Mouse (Mus musculus) layer of hippocampus, adult 8-10 months (tissue): ENCODE data around the gene Cpm. TPM values are rescaled to one million over a fixed set of nuclear protein-coding genes. Genes with fewer than 3 reads are reported as not detected.

Source experiments
- DNase-seq, 2 experiments: peaks; one replicate each; pipeline ENCODE4 v3.0.0; 2022; ENCODE audit warnings: low spot score in 2 of 2
- total RNA-seq, 4 experiments: library from RNA; stranded (reverse); gene quantifications; 2 replicates each; pipeline ENCODE4 v1.2.4; 2022

Cpm gene
- total RNA-seq, 4 experiments from 2014 or later, result 9.1 to 11.4 (median 9.7) TPM

- no peak for DNase-seq
Observed at GRCm38 (mm10) chr10:117671930-117672666, 42.8 kb downstream of the Cpm start.

- DNase-seq, result peak; percentile 77 to 79
Observed at GRCm38 (mm10) chr10:117672693-117673092, 43.4 kb downstream of the Cpm start.

DNA sequence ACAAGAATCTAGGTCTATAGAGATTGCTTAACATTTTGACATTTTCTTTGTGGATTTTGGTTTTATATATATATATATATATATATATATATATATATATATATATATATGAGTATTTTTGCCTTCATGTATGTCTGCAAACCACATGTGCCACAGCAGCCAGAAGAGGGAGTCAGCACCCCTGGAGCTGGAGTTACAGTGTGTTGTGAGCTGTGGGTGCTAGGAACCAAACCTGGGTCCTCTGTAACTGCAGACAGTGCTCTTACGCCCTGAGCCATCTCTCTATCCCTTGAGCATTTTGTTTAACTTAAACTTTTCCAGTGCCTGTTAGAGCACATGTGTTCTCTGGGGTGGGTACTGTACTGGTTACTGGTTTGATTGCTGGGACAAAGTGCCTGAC is 44.6 kb downstream of the Cpm start:
- no peak for DNase-seq

DNA sequence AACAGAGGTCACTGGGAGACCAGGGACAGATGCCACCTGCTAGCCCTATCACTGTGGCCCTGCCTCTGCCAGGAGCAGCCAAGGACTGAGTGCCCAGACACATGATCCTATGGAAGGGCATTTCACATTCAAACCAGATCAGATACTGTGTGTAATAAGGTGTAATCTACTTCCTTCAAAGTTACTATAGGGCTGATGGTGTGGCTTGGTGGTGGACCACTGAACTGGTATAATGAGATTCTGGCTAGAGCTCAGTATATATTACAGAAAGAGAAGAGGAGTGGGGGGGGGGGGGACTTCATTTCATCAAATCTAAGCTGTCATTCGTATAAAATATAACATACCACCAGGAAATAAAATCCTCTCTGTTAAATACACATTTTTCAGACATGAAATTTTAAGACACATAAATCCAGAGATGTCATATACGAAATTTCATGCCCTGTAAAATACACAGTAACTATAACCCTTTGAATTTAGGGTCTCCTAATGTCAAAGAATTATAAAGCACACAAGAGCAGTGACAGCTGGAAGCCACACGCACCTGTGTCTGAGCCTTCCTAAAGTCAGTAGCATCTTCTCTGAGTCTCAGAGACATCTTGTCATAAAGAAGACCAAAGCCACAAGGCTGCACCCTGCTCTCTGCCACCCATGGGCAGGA is 45.2 kb downstream of the Cpm start:
- DNase-seq, result no peak

GRCm38 (mm10) chr10:117675096-117676035 is 46.1 kb downstream of the Cpm start:
- DNase-seq, result peak; percentile 84 to 90

DNA sequence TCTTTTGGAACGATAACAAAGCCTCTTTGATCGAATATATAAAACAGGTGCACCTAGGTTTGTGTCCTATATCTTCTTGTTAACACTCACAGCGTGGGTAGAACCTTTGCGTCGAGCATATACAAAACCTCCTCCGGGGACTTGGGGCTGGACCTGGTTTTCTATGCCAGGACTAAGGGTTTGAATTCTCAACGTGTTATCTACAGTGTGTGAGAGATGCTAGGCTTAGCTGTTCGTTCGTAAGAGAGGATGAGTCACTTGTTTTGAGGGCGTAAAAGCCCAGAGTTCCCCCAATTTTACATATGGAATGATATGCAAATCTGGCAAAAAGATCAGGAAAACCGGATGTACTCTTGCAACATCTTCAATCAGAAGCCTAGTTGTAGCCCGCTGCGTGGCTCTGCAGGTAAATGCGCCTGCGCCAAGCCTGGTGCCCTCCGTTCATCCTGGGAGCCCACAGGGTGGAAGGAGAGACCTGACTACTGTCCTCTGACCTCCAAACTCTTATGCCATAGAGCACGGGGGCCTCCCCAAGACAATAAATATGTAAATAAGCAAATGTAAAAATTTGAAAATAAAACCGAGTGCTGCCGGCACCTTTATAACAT is 46.8 kb downstream of the Cpm start:
- peak; percentile 55 to 68 for DNase-seq

DNA sequence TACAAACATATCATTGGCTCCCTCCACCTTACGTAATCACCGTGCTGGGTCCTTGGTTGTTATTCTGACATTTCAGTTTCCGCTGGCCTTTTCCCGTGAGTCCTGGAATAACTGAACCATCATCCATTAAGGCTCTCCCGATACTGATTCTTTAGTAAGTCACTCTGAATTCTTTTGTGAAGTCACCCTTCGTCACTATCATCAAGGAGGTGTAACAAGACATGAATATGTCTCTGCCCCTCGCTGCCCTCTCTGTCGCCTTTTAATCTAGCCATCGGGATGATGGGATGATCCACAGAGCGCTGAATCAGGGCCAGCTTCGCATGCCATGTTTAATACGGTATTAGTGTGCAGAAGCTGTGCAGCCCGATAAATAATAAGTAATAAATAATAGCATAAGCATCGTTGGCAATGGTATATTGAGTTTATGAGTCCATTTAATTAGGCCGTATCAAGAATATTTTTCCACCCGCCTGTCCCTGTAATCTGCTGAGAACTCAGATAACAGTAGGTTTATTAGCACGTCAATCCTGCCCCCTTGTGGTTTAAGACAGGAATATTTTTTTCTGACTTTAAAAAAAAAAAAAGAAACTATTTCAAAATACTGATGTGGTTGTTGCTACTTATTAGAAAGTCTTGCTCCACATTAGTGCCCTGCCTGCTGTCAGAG is 47.5 kb downstream of the Cpm start:
- peak in 1 of 2 experiments; percentile 48 for DNase-seq

DNA sequence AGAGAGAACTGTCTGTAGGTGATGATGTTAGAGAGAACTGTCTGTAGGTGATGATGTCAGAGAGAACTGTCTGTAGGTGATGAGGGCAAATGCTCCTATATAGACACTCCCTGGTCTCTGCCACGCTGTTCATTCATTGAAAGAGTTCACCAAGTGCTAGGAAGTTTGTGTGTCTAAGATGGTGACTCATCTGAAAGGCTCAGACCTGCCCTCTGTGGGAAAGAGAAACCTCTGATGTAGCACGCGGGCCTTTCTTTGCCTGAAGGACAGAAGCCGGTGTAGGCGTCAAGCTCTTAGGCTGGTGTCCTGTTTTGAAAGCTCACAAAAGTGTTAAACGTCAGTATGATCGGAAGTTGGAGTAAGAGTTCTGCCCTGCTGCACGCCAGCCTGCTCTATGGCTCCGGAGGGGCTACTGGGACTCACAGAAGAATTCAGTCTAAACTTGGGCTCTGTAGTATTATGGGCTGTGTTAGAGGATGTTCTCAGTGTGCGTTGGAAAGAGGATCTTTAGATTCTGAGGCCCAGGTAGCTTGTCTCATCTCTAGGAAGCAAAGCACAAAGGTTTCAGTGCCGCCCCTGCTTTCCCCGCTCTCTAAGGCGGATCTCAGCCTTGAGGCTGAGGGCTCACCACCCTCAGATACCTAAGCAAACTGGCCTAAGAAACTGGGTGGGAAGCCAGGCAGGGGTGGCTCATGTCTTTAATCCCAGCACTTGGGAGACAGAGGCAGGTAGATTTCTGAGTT is 48.4 kb downstream of the Cpm start:
- DNase-seq, result no peak

DNA sequence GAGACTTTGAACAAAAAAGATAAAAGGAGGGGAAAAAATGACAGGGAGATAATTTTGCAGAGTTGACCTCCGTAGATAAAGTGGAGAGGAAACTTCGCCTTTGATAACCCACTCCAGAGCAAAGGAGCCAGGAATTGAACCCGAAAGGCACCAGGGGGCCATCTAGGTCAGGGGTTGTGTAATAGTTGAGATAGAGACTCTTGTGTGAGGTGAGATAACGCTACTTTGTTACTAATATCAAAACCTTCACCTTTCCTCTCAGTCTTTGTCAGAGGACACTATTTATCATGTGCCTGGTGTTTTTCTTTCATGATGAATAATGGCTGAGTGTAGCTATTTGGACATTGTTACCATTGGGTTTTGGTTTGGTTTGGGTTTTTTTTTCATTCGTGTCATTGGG is 49.1 kb downstream of the Cpm start:
- DNase-seq, result no peak

DNA sequence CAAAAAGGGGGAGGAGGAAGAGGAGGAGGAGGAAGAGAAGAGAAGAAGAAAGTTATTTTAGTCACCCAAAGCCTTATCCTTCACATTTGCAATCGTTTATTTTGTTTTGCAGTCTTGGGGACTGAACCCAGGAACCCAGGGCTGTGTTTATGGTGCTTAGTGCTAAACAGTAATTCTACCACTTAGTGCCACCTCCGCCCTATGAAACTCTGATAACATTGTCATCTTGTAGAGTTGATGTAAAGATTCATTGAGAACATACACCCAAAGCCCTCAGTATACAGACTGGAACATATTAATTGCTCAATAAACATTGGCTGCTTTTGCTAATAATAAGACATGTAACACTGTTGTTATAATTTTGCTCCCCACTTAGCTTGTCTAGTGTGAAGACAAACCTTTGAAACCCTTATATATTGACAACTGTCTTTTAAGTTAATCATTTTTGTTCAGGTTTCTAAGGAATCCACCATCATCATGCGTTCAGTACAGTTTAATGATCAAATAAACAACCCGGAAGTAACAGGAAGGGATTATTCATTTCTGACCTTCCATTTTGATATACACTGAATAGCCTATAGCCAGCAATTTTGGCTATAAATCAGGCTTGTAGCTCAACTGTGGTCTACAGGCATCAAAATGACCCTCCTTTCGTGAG is 49.9 kb downstream of the Cpm start:
- no peak for DNase-seq

DNA sequence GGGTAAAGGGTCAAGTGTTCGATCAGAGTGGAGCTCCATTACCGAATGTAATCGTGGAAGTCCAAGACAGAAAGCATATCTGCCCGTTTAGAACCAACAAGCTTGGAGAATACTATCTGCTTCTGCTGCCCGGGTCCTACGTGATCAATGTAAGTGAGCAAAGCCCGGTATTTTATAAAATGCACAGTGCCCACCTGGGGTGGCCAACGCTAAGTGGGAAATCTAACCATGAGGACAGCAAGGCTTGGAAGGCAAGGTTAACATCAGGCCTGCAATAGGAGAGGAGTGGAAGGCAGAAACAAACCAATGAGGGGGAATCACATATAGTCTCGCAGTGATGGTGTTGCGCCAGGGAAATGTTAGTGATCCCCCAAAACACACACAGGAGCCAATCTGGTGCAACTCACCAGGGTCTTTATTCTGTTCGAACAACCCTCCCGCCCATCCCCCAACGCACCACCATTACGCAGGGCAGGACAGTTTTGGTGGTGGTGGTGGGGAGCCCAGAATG is 50.7 kb downstream of the Cpm start:
- no peak for DNase-seq

GRCm38 (mm10) chr10:117680868-117681513 is 51.7 kb downstream of the Cpm start:
- no peak for DNase-seq

DNA sequence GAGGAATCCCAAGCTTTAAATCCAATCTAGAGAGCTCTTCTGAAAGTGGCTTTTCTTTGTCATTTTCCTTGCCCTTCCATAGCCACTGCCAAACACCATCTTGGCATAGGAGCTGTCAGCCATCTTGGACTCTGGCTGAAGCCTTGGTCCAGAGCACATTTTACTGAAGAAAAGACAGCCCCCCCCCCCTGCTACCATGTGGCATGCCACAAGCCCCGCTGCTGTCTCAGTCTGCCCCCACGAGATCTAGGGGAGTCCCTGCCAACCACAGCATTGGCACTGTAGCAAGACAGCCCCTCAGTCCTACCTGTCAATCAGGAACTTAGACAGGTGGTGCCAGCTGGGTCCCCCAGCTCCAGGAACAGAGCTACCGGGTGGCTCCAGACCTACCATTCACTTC is 52.2 kb downstream of the Cpm start:
- DNase-seq, result no peak

DNA sequence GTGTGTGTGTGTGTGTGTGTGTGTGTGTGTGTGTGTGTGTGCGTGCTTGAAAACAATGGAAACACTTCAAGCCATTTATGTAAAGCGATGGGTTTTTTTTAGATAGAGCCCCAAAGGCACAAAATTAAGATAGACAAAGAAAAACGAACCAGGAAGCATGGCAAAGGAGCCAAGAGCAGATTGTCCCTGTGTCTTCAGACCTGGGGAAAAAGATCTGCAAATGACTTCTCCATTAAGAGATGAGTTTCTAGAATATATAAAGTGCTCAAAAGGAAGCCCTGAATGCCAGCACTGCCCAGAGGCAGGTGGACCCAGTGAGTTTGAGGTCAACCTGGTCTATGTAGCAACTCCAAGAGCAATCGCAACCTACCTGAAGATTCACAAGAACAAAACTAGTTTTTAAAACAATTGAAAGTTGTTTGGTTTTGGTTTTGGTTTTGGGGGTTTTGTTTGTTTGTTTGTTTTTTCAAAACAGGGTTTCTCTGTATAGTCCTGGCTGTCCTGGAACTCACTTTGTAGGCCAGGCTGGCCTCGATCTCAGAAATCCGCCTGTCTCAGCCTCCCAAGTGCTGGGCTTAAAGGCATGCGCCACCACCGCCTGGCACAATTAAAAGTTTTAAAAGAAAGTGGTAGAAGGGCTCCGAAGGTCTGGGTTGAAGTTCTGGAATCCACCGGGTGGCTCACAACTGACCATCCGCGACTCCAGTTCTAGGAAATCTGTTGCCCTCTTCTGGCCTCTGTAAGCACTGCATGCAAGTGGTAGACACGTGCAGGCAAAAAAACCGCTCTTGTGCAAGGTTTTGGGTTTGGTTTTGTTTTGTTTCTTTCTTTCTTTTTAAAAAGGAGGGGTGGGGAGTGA is 52.9 kb downstream of the Cpm start:
- no peak for DNase-seq

DNA sequence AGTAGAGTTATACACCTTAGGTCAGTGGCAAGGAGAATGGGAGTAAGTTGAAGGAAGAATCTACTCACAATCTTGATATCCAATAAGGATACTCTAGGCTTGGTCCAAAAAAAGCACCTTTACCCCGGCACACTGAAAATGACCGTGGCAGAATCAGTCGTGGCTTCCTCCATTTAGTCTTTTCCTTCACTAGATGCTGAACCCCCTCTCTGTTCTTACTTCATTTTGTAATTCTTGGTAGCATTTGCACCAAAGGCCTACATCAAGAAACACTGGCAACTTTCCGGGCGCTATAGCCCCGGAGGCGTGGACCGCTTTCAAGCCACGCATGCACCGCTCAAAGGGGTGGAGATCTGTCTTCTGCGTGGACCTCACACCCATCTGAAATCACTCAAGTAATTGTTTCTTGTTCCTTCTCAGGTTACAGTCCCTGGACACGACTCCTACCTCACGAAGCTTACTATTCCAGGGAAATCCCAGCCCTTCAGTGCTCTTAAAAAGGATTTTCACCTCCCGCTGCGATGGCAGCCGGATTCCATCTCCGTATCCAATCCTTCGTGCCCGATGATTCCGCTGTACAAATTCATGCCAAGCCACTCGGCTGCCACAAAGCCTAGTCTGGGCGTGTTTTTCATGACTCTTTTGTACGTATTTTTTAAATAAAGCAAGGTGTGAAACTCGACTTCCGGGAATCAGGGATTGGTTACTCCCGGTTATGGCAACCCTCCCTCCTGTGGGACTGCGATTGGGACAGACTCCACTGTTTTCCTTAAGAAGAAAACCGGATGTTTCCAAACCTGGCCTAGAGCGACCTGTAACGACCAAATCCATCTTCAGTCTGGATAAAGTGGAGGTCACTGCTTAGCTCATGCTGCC is 53.8 kb downstream of the Cpm start:
- no peak for DNase-seq

DNA sequence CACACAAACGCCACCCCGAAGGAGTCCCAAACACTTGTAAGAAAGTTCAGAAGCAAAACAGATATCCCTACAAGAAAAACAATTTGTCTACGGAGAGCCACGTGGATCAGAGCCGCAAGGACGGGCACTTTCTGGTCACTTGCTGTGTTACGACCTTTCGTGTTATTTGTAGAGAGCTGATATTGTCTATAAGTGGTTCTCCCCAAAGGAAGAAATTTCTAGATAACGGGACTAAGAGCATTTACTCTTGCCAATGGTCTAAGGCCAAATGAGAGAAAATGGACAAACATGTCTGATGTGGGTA is 54.4 kb downstream of the Cpm start:
- no peak for DNase-seq
